Mouse (Mus musculus) hindbrain, embryonic 16.5 days (tissue): ENCODE results near the gene Abtb2. TPM values are rescaled to one million over a fixed set of nuclear protein-coding genes. Genes with fewer than 3 reads are reported as not detected.

Experiments
- ATAC-seq: fragments of 200-750 bp; cut with Nextera tagmentation; 2 replicates; pipeline ENCODE4 v1.8.0; 2017; ENCODE audit warnings: moderate TSS enrichment, moderate library complexity
- H3K27ac ChIP-seq: fragments of 300-500 bp; sonication (generic); 2 replicates; pipeline ENCODE4 v1.5.1; 2014; ENCODE audit warnings: low read depth, mild to moderate bottlenecking, control low read depth, low read length, moderate library complexity
- H3K27me3 ChIP-seq: fragments of 300-500 bp; sonication (generic); replicated peaks from 2 replicates; pipeline ENCODE4 v1.6.1; 2014; ENCODE audit warnings: low read length; ENCODE audit not compliant: control insufficient read depth, insufficient read depth
- H3K36me3 ChIP-seq: fragments of 300-500 bp; sonication (generic); 2 replicates; pipeline ENCODE4 v1.6.1; 2014; ENCODE audit warnings: mild to moderate bottlenecking, low read length, moderate library complexity, mixed read lengths; ENCODE audit not compliant: control insufficient read depth, insufficient read depth
- H3K4me1 ChIP-seq: fragments of 300-500 bp; sonication (generic); 2 replicates; pipeline ENCODE4 v1.6.1; 2014; ENCODE audit warnings: low read depth, low read length; ENCODE audit not compliant: control insufficient read depth, insufficient read depth
- H3K4me2 ChIP-seq: fragments of 300-500 bp; sonication (generic); 2 replicates; pipeline ENCODE4 v1.6.1; 2014; ENCODE audit warnings: mild to moderate bottlenecking, low read length, control low read depth, moderate library complexity
- H3K4me3 ChIP-seq: fragments of 300-500 bp; sonication (generic); 2 replicates; pipeline ENCODE4 v1.5.1; 2014; ENCODE audit warnings: mild to moderate bottlenecking, low read length, control low read depth, moderate library complexity
- H3K9ac ChIP-seq: fragments of 300-500 bp; sonication (generic); 2 replicates; pipeline ENCODE4 v1.6.1; 2014; ENCODE audit warnings: low read depth, mild to moderate bottlenecking, control low read depth, low read length, moderate library complexity
- H3K9me3 ChIP-seq: fragments of 300-500 bp; sonication (generic); 2 replicates; pipeline ENCODE4 v1.6.1; 2014; ENCODE audit warnings: mild to moderate bottlenecking, low read length, moderate library complexity; ENCODE audit not compliant: control insufficient read depth
- WGBS: fragments of 180-500 bp; shearing (Covaris S2); extraction: QIAGEN DNeasy Blood & Tissue Kit; methylation state at CpG from one replicate; pipeline ENCODE4 v1.1.7; 2014; 5-methylcytosine and 5-hydroxymethylcytosine counted together
- polyA plus RNA-seq: library from polyadenylated mRNA; unstranded; fragments of >200 nt; fragmentation: Nextera tagmentation; extraction: Ambion mirVana; gene quantifications from 2 replicates; pipeline ENCODE4 v1.2.1, GENCODE M21; 2015

Gene Abtb2
- polyA plus RNA-seq, 1 experiment from 2014 or later, result 10.0 TPM

GRCm38 (mm10) chr2:103659648-103660556, 93.8 kb downstream of the Abtb2 start:
- Histone ChIP-seq H3K9ac (no peak overlapping the region), H3K27ac (peak overlapping the region; percentile 13; the same call in 1 of the 2 replicates), H3K4me2 (no peak overlapping the region), H3K9me3 (no peaks in the 10 kb centered on the region), H3K27me3 (no peaks in the 10 kb centered on the region), H3K4me1 (peaks cover 7% of the 10 kb centered on the region), H3K4me3 (no peak overlapping the region), H3K36me3 (no peaks in the 10 kb centered on the region)
- WGBS, result 59% methylated on average over 15 of the region's 15 CpGs
- ATAC-seq, result no peak

GRCm38 (mm10) chr2:103661696-103662095, 95.6 kb downstream of the Abtb2 start:
- no peak overlapping the region for H3K27ac ChIP-seq
- ATAC-seq, result no peak
- no peaks in the 10 kb centered on the region for H3K9me3 ChIP-seq
- H3K9ac ChIP-seq, result no peak overlapping the region
- no peak overlapping the region for H3K4me3 ChIP-seq
- no peak overlapping the region for H3K4me2 ChIP-seq
- 35% methylated on average over 1 of the region's 1 CpGs for WGBS
- H3K36me3 ChIP-seq, result no peaks in the 10 kb centered on the region
- H3K27me3 ChIP-seq, result no peaks in the 10 kb centered on the region
- H3K4me1 ChIP-seq, result peaks cover 7% of the 10 kb centered on the region

GRCm38 (mm10) chr2:103662121-103662520, 96.0 kb downstream of the Abtb2 start:
- H3K36me3 ChIP-seq, result no peaks in the 10 kb centered on the region
- no peak for ATAC-seq
- peaks cover 7% of the 10 kb centered on the region for H3K4me1 ChIP-seq
- WGBS, result 74% methylated on average over 4 of the region's 4 CpGs
- H3K9me3 ChIP-seq, result no peaks in the 10 kb centered on the region
- no peak overlapping the region for H3K9ac ChIP-seq
- no peak overlapping the region for H3K4me2 ChIP-seq
- no peak overlapping the region for H3K4me3 ChIP-seq
- H3K27me3 ChIP-seq, result no peaks in the 10 kb centered on the region
- no peak overlapping the region for H3K27ac ChIP-seq

- no peak overlapping the region for H3K4me3 ChIP-seq
- peaks cover 7% of the 10 kb centered on the region for H3K4me1 ChIP-seq
- H3K36me3 ChIP-seq, result no peaks in the 10 kb centered on the region
- no peaks in the 10 kb centered on the region for H3K9me3 ChIP-seq
- no peak overlapping the region for H3K4me2 ChIP-seq
- no peaks in the 10 kb centered on the region for H3K27me3 ChIP-seq
- no peak overlapping the region for H3K27ac ChIP-seq
- H3K9ac ChIP-seq, result no peak overlapping the region
- WGBS, result 77% methylated on average over 6 of the region's 6 CpGs
- ATAC-seq, result no peak
These were observed 98.2 kb downstream of the Abtb2 start for GRCm38 (mm10) chr2:103664341-103664740.

GRCm38 (mm10) chr2:103667962-103668815, 102.1 kb downstream of the Abtb2 start:
- H3K9me3 ChIP-seq, result no peaks in the 10 kb centered on the region
- no peaks in the 10 kb centered on the region for H3K36me3 ChIP-seq
- WGBS, result 46% methylated on average over 8 of the region's 8 CpGs

GRCm38 (mm10) chr2:103668939-103669338, 102.8 kb downstream of the Abtb2 start:
- Histone ChIP-seq H3K9ac (no peak overlapping the region), H3K36me3 (no peaks in the 10 kb centered on the region), H3K27ac (no peak overlapping the region), H3K27me3 (no peaks in the 10 kb centered on the region), H3K4me3 (no peak overlapping the region), H3K4me2 (no peak overlapping the region), H3K4me1 (peaks cover 6% of the 10 kb centered on the region; the same call in 1 of the 2 replicates), H3K9me3 (no peaks in the 10 kb centered on the region)
- WGBS, result 77% methylated on average over 8 of the region's 8 CpGs
- ATAC-seq, result no peak

More at GRCm38 (mm10) chr2:103667962-103668815, 102.1 kb downstream of the Abtb2 start:
- peak; percentile 77 for ATAC-seq
- Histone ChIP-seq H3K4me3 (no peak overlapping the region), H3K4me2 (no peak overlapping the region), H3K27ac (no peak overlapping the region), H3K9ac (no peak overlapping the region), H3K4me1 (peaks cover 6% of the 10 kb centered on the region; the same call in 1 of the 2 replicates), H3K27me3 (no peaks in the 10 kb centered on the region)

GRCm38 (mm10) chr2:103669561-103669960, 103.5 kb downstream of the Abtb2 start:
- no peak overlapping the region for H3K27ac ChIP-seq
- H3K4me2 ChIP-seq, result no peak overlapping the region
- no peak for ATAC-seq
- no peaks in the 10 kb centered on the region for H3K27me3 ChIP-seq
- 77% methylated on average over 4 of the region's 4 CpGs for WGBS
- no peaks in the 10 kb centered on the region for H3K9me3 ChIP-seq
- no peak overlapping the region for H3K4me3 ChIP-seq
- no peaks in the 10 kb centered on the region for H3K36me3 ChIP-seq
- peaks cover 6% of the 10 kb centered on the region; the same call in 1 of the 2 replicates for H3K4me1 ChIP-seq
- no peak overlapping the region for H3K9ac ChIP-seq

- Histone ChIP-seq H3K4me2 (no peak overlapping the region), H3K27ac (peak overlapping the region; percentile 14; the same call in 1 of the 2 replicates), H3K36me3 (no peaks in the 10 kb centered on the region), H3K4me1 (peaks cover 6% of the 10 kb centered on the region; the same call in 1 of the 2 replicates), H3K9me3 (no peaks in the 10 kb centered on the region), H3K4me3 (no peak overlapping the region), H3K9ac (no peak overlapping the region), H3K27me3 (no peaks in the 10 kb centered on the region)
- WGBS, result 37% methylated on average over 3 of the region's 3 CpGs
- ATAC-seq, result peak; percentile 74
These were observed 104.2 kb downstream of the Abtb2 start for GRCm38 (mm10) chr2:103670276-103670680.
